Mouse (Mus musculus) cerebellum, adult 9-10 months (tissue): ENCODE measurements around the gene 1700030K09Rik.

Experiments used
- DNase-seq: peaks from one replicate; pipeline ENCODE4 v3.0.0; 2022

1700030K09Rik gene

GRCm38 (mm10) chr8:72443338-72443993 is at the start of gene 1700030K09Rik, which contains the start of gene Calr3:
1700030K09Rik (plus strand) TSS chr8:72443880.
Calr3 (minus strand) TSS chr8:72443870.
- DNase-seq: peak; percentile 99

- DNase-seq: no peak
Observed at GRCm38 (mm10) chr8:72401381-72401780, 42.3 kb upstream of the 1700030K09Rik start.

- DNase-seq: no peak
Observed at GRCm38 (mm10) chr8:72402981-72403380, 40.7 kb upstream of the 1700030K09Rik start.

GRCm38 (mm10) chr8:72407878-72408277 is 35.8 kb upstream of the 1700030K09Rik start:
- no peak for DNase-seq

- DNase-seq: no peak
Observed at GRCm38 (mm10) chr8:72409443-72409842, 34.2 kb upstream of the 1700030K09Rik start.

GRCm38 (mm10) chr8:72413839-72414238 is 29.8 kb upstream of the 1700030K09Rik start:
- no peak for DNase-seq

- no peak for DNase-seq
Observed at GRCm38 (mm10) chr8:72415252-72415651, 28.4 kb upstream of the 1700030K09Rik start.

- DNase-seq: no peak
Observed at GRCm38 (mm10) chr8:72418073-72418472, 25.6 kb upstream of the 1700030K09Rik start.

- peak; percentile 46 for DNase-seq
Observed at GRCm38 (mm10) chr8:72420571-72421361, 22.9 kb upstream of the 1700030K09Rik start.

- peak; percentile 98 for DNase-seq
Observed at GRCm38 (mm10) chr8:72421362-72422335, 22.0 kb upstream of the 1700030K09Rik start, which contains the start of gene Eps15l1. Eps15l1 (minus strand) TSS chr8:72421460.

GRCm38 (mm10) chr8:72422926-72423325 is 20.8 kb upstream of the 1700030K09Rik start:
- DNase-seq: peak; percentile 24

- DNase-seq: no peak
Observed at GRCm38 (mm10) chr8:72429676-72430075, 14.0 kb upstream of the 1700030K09Rik start.

GRCm38 (mm10) chr8:72434952-72435351 is 8.7 kb upstream of the 1700030K09Rik start:
- DNase-seq: no peak

- DNase-seq: no peak
Observed at GRCm38 (mm10) chr8:72438248-72439015, 5.2 kb upstream of the 1700030K09Rik start.

GRCm38 (mm10) chr8:72443994-72444350 is 292 bp downstream of the 1700030K09Rik start:
- no peak for DNase-seq

GRCm38 (mm10) chr8:72445071-72445470 is 1.4 kb downstream of the 1700030K09Rik start:
- DNase-seq: no peak

- DNase-seq: no peak
Observed at GRCm38 (mm10) chr8:72451516-72451915, 7.8 kb downstream of the 1700030K09Rik start.

GRCm38 (mm10) chr8:72453904-72454303 is 10.2 kb downstream of the 1700030K09Rik start:
- DNase-seq: no peak

GRCm38 (mm10) chr8:72455317-72455716 is 11.6 kb downstream of the 1700030K09Rik start:
- no peak for DNase-seq

- DNase-seq: no peak
Observed at GRCm38 (mm10) chr8:72457806-72458205, 14.1 kb downstream of the 1700030K09Rik start.

GRCm38 (mm10) chr8:72458457-72458856 is 14.8 kb downstream of the 1700030K09Rik start:
- DNase-seq: no peak
